Mouse (Mus musculus) brain, embryonic 18.5 days (tissue): ENCODE data around the gene Gm20403.
"Not testable (repeated sequence)": the region's sequence is repeated elsewhere in the genome, so short reads cannot be mapped to it uniquely, and the experiment has no call there.

Source experiments
- DNase-seq: peaks from one replicate; pipeline ENCODE4 v3.0.0-alpha.2; 2012; ENCODE audit warnings: low read depth, low spot score

Gm20403 gene

DNA sequence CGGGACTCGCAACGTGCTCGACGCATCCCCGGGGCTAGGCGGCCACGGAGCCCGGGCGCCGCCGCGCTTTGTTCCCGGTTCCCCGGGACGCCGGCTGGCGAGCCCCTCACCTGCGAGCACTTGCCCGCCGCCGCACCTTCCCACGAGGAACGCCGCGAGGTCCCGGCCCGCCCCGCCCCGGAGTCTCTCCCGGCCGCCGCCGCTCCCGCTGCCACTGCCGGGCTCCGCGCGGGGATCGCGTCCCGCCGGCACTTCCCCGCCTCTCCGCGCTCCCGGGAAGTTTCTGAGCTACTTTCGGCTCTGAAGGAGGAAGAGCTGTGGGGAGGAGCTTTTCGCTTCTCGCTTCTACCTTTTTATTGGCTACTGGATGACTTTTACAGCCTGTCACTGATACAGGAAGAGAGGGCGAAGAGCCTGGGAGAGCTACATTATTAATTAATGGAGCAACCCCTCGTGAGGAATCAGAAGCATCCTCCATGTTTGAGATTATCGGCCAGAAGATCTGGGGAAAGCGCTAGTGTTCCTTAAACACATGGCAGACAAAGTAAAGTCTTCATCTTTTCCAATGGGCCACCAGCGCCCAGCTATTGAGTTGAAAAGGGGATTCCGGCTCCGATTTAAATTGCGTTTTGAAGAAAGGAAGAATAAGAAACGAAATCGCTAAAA lies at the start of gene Gm20403:
TSS of gene Gm20403 (minus strand) at position 478 of the 666 bp plus-strand sequence.
- no peak for DNase-seq

DNA sequence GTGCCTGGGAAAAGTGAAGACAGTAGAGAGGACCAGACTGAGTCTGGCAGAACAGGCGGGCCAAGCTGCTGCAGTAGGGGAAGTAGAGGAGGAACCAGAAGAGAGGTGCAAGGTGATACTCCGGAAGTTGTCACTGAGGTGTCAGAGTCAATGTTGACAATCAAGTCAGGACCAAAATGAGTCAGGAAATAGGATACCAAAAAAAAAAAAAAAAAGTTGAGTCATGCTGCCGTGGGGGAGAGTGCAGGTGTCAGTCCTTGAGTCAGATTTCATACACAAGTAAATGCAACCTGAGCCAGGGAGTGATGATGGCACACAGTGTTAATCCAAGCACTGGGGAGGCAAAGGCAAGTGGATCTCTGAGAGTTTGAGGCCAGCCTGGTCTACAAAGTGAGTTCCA lies 40.8 kb upstream of the Gm20403 start:
- no peak for DNase-seq

DNA sequence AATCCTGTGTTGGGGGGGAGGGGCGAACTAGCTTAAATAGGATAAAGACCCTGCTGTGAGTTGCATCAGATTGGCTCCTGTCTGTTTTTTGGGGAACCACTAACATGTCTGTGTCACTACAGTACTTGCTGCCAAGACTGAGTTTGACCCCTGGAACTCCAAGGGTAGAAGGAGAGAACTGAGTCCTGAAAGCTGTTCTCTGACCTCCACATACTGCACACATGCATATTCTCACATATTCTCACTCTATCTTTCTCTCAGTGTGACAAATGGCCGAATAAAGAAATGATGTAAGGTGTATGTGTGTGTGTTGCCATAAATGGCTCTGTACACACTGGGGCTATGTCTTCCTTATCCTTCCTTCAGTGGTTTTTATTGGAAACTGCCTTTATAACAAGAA lies 37.0 kb upstream of the Gm20403 start:
- no peak for DNase-seq

- DNase-seq, result no peak
Observed at GRCm38 (mm10) chr12:55019421-55019877, 33.1 kb upstream of the Gm20403 start.

DNA sequence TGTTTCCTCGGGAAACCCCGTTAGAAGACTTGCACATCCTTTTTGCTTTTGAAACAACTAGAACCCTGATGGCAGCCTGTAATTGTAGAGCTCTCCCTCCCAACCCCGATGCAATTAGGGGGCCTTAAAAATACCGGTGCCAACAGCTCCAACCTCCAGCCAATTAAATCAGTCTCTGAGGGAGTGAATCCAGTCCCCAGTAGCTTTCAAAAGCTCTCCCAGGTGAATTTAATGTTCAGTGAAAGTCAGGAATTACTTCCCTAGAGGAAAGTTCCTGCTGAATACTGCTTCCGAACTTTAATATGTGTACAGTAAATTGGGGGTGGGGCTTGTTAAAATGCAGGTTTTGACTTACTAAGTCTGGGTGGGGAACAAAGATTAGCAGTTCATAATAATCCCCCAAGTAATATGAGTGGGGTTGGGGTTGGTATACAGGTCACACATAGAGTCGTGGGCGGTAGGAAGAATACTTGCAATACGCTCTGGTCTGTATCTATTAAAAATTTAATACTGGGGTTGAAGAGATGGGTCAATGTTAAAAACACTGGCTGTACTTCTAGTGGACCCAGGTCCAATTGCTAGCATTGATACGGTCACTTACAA lies 30.9 kb upstream of the Gm20403 start:
- no peak for DNase-seq

DNA sequence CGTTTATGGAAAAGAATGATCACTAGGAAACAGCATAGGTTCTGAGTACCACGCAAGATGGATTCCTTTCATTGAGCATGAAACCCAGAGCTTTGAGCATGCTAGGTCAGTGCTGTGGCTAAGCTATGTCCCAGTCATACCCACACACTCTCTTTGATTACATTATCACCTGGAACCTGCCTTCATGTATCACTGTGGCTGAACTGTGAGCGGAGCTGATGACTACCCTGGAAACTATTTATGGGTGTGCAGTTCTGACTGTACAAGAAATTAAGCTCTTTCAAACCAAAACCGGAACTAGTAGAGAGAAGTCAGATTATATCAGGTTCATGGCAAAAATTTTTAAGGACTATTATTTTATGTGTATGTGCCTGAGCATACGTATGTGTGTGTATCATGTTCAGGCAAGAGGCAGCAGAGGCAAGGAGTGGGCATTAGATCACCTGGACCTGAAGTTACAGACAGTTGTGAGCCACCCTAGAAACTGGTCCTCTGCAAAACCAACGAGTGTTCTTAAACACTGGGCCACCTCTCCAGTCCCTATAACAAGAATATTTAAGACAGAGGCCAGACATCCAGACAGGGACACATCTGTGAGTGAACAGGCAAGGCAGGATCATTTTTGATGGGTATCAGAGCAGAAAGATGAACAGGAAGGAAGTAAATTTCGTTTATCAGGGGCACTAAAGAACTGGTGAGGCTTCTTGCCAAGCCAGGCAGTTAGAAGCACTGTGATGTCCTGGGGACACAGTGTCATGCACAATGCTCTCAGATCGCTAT lies 30.2 kb upstream of the Gm20403 start:
- DNase-seq, result no peak

GRCm38 (mm10) chr12:55015428-55015827 lies 29.1 kb upstream of the Gm20403 start:
- no peak for DNase-seq

- no peak for DNase-seq
Observed at GRCm38 (mm10) chr12:55013626-55014398, 27.5 kb upstream of the Gm20403 start, which contains the start of gene Baz1a. Baz1a (minus strand) TSS chr12:55014348.

DNA sequence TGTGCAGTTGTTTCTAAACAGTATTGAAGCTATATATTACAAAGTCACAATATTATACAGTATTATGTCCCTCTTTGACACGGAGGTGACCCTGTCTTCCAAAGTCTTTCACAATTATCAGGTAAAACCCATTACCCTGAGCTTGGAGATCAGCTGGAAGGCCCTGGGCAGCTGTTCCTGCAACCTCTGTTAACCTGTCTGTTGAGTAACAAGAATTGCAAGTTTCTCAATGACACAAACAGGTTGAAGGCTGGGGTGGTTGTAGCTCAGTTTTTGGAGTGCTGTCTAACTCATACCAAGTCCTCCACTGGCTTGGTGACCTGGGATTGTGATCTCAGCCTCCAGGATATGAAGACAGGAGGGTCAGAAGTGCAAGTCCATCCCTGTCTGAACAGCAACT lies 26.7 kb upstream of the Gm20403 start:
- DNase-seq, result no peak

DNA sequence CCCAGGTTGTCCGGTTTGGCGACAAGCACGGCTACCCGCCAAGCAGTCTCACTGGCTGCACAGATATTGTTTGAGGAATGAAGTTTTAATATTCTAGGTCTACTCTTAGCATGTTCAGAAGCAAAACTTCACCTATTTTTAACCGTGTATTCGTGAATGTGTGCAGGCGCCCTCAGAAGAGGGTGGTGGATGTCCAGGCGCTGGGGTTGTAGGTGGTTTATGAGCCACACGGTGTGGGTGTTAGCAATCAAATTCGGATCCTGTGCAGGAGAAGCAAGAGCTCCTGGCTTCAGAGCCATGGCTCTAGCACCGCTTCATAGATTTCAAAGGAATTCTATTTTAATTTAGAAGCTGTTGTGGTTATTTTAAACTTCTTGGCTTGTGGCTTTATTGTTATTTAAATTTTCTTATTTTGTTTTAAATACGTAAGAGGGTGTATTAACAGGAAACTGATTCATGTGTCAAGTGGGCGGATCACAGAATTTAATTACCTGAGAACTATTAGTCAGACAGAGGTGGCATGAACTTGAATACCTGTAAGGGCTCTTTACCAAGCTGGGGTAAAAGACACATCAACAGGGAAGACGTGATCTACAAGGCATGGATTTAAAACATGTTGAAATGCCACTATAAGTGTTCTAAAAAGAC lies 21.2 kb upstream of the Gm20403 start:
- DNase-seq, result no peak

DNA sequence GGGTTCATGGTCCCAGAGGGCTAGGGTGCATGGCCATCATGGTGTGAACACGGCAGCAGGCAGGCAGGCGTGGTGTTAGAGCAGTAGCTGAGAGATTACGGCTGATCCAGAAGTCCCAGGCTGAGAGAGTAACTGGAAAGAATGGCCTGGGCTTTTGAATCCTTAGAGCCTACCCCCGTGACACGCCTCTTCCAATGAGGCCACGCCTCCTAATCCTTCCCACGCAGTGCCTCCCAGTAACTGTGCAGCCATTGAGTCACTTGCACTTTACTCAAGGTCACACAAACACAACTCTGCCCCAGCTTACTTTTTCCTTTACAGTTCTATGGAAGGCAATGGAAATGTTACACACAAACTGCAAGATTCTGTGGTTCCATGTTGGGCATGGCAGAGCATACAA lies 19.7 kb upstream of the Gm20403 start:
- DNase-seq, result no peak

DNA sequence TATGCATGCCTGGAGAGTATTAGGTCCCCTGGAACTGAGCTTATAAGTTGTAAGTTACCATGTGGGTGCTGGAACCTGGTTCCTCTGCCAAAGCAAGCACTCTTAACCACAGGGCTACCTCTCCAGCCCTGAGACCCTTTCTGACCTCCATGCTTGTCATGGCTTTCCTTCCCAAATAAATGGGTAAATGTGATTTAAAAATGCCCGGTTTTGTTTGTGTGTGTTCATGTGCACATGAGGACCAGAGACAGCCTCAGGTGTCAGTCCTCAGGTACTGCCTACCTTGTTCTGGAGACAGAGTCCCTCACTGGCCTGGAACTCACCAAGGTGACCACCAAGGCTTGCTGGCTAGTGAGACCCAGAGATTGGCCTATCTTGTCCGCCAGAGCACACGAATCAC lies 18.1 kb upstream of the Gm20403 start:
- no peak for DNase-seq

DNA sequence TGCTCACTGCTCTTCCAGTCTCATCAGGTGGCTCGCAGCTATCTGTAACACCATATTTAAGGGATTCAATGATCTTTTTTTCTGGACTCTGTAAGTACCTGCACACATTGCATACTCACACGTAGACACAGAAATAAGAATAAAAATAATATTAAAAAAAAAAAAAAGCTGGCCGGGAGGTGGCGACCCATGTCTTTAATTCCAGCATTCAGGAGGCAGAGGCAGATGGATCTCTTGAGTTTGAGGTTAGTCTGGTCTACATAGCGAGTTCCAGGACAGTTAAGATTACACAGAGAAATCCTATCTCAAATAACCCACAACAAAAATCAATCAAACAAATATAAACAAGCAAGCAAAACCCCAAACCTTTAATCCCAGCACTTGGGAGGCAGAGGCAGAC lies 17.5 kb upstream of the Gm20403 start:
- no peak for DNase-seq

- DNase-seq, result not testable (repeated sequence)
Observed at GRCm38 (mm10) chr12:55002532-55002931, 16.2 kb upstream of the Gm20403 start.

- DNase-seq, result no peak
Observed at GRCm38 (mm10) chr12:54999016-54999690, 12.8 kb upstream of the Gm20403 start.

DNA sequence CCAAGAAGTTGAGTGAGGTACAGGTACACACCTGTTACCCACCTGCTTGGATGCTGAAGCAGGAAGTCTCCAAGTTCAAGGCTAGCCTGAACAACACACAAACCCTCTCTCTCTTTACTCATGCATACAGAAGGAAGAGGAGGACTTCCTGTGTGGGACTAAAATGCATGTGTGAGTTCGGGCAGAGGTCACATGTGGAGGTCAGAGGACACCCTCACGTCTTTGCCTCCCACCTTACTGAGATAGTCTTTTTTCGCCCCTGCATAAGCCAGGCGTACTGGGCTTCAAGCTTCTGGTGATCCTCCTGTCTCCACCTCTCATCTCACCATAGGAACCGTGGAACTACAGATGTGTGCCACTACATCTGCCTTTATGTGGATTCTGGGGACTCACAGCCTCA lies 12.1 kb upstream of the Gm20403 start:
- DNase-seq, result no peak

DNA sequence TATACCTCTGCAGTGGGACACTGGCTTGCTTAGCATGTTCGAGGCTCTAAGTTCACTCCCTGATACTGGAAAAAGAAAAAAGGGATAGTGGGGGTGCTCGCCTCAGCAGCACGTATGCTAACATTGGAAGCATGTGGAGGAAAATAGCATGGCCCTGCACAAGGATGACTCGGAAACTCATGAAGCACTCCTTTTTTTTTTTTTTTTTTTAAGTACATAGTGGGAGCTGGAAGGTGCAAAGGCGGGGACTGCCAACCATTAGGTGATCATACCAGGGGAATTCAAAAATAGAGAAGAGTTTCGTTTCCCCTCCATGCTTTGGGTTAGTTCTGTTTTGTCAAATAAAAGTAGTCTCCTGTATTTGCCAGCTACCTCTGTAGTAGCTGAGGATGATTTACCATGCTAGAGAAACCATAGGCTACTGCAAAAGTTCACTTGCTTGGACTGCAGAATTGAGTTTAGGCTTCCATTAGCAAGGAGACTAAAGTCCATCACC lies 10.7 kb upstream of the Gm20403 start:
- DNase-seq, result no peak

- no peak for DNase-seq
Observed at GRCm38 (mm10) chr12:54995965-54996364, 9.6 kb upstream of the Gm20403 start.

DNA sequence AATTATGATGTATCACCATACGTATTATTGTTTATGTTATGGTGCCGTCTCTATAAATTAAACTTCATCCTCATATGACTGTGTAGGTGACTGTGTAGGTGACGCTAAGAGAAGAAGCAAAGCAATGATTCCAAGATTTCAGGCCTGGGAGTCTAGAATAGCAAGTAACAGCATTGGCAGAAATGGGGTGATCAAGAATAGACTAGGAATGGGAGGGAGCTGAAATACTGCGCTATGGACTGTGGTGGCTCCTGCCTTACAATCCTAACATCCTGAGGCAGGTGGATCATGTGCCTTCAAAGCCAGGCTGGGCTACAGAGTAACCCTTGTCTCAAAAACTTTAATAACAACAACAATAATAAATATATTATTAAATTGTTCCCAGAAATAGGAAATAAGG lies 8.1 kb upstream of the Gm20403 start:
- no peak for DNase-seq

DNA sequence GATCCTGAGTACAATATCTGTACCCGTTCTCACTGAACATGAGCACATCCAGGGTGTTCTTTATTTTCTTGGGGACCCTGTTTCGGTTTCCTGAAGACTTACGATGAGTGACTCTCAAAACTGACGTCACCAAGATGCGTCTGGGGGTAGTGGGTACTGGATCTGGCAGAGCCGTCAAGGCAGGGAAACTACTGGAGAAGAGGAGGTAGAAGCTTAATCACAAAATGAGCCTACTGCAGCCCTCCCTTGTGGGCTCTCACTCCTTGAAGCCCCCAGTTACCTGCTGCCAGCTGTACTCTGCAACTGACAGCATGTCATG lies 7.7 kb upstream of the Gm20403 start:
- DNase-seq, result no peak
